Mouse (Mus musculus) myocyte (in vitro differentiated cells): ENCODE measurements around the gene Inhbc. TPM values are rescaled to one million over a fixed set of nuclear protein-coding genes. Genes with fewer than 3 reads are reported as not detected.
"Not testable (repeated sequence)": the region's sequence is repeated elsewhere in the genome, so short reads cannot be mapped to it uniquely, and the experiment has no call there.

Experiments used
- H3K27me3 ChIP-seq: one replicate; pipeline ENCODE4 v1.6.1; 2011; ENCODE audit not compliant: control insufficient read depth, insufficient read depth, insufficient read length
- H3K36me3 ChIP-seq: one replicate; pipeline ENCODE4 v1.6.1; 2011; ENCODE audit not compliant: control insufficient read depth, insufficient read depth
- H3K4me2 ChIP-seq: one replicate; pipeline ENCODE4 v1.6.1; 2011; ENCODE audit warnings: low read depth, control low read depth
- H3K4me3 ChIP-seq: one replicate; pipeline ENCODE4 v1.5.1; 2011; ENCODE audit warnings: mild to moderate bottlenecking, control low read depth, moderate library complexity
- H3K79me2 ChIP-seq: one replicate; pipeline ENCODE4 v1.6.1; 2011; ENCODE audit not compliant: control insufficient read depth, insufficient read depth
- H3ac ChIP-seq: one replicate; pipeline ENCODE4 v1.6.1; 2011; ENCODE audit not compliant: control insufficient read depth, insufficient read length
- CEBPB ChIP-seq: IDR thresholded peaks from 2 replicates; pipeline ENCODE4 v1.6.1; 2011; ENCODE audit warnings: mild to moderate bottlenecking, moderate library complexity; ENCODE audit not compliant: poor library complexity, insufficient read depth, severe bottlenecking
- E2F4 ChIP-seq: IDR thresholded peaks from one replicate; pipeline ENCODE4 v1.6.1; 2011; ENCODE audit warnings: mild to moderate bottlenecking, control low read depth, moderate library complexity; ENCODE audit not compliant: insufficient read depth
- MAX ChIP-seq: IDR thresholded peaks from one replicate; pipeline ENCODE4 v1.6.1; 2011; ENCODE audit warnings: low read depth, mild to moderate bottlenecking, control low read depth
- MYOD1 ChIP-seq, 3 experiments: IDR thresholded peaks; one replicate each; pipeline ENCODE4 v1.6.1; 2011; ENCODE audit warnings: control low read depth in 2 of 3, low read depth in 2 of 3, mild to moderate bottlenecking in 2 of 3, moderate library complexity in 1 of 3; ENCODE audit not compliant: insufficient read length in 2 of 3, control insufficient read depth in 1 of 3
- MYOG ChIP-seq, 3 experiments: IDR thresholded peaks; one replicate each; pipeline ENCODE4 v1.6.1; 2011; ENCODE audit warnings: control low read depth in 2 of 3, low read depth in 2 of 3, mild to moderate bottlenecking in 2 of 3; ENCODE audit not compliant: insufficient read length in 2 of 3, control insufficient read depth in 1 of 3, insufficient read depth in 1 of 3
- POLR2A ChIP-seq: IDR thresholded peaks from one replicate; pipeline ENCODE4 v1.6.1; 2011; ENCODE audit warnings: low read depth, mild to moderate bottlenecking, control low read depth, moderate library complexity; ENCODE audit not compliant: insufficient read length
- POLR2AphosphoS2 ChIP-seq: IDR thresholded peaks from one replicate; pipeline ENCODE4 v1.6.1; 2011; ENCODE audit warnings: low read depth, control low read depth; ENCODE audit not compliant: insufficient read length
- REST ChIP-seq: IDR thresholded peaks from one replicate; pipeline ENCODE4 v1.6.1; 2011; ENCODE audit warnings: mild to moderate bottlenecking, control low read depth, moderate library complexity; ENCODE audit not compliant: insufficient read depth, insufficient read length
- SRF ChIP-seq: IDR thresholded peaks from one replicate; pipeline ENCODE4 v1.6.1; 2011; ENCODE audit warnings: low read depth; ENCODE audit not compliant: control insufficient read depth, insufficient read length
- TCF12 ChIP-seq: IDR thresholded peaks from one replicate; pipeline ENCODE4 v1.6.1; 2011; ENCODE audit warnings: mild to moderate bottlenecking, control low read depth; ENCODE audit not compliant: poor library complexity, insufficient read depth, severe bottlenecking
- TCF3 ChIP-seq: IDR thresholded peaks from one replicate; pipeline ENCODE4 v1.6.1; 2011; ENCODE audit warnings: low read depth, control low read depth; ENCODE audit not compliant: insufficient read length
- USF1 ChIP-seq: IDR thresholded peaks from one replicate; pipeline ENCODE4 v1.6.1; 2011; ENCODE audit warnings: low read depth, mild to moderate bottlenecking, control low read depth, moderate library complexity
- polyA plus RNA-seq: library from polyadenylated mRNA; unstranded; fragments of >200 nt; fragmentation: generic; extraction: Trizol; gene quantifications from one replicate; pipeline ENCODE4 v1.2.1, GENCODE M21; 2012; ENCODE audit warnings: missing spikeins

Inhbc gene
- polyA plus RNA-seq, 1 experiment: not detected

DNA sequence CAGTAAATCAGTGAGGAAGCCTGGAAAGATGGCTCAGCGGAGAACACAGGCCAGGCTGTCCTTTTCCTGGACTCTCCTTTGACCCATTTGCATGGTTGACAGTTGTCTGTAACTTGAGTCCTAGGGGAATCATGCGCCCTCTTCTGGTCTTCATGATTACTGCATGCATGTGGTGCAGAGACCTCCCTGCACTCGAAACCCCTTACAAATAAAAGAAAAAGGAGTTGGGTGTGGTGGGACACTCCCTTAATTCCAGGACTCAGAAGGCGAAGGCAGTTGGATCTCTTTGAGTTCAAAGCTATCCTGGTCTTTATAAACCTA is 57.9 kb downstream of the Inhbc start:
- peaks cover 28% of the 10 kb centered on the region for H3K79me2 ChIP-seq
- peak overlapping the region; percentile 68 for H3K4me3 ChIP-seq
- peak overlapping the region; percentile 91 for H3ac ChIP-seq
- peak overlapping the region; percentile 78 for H3K4me2 ChIP-seq
- peaks cover 25% of the 10 kb centered on the region for H3K36me3 ChIP-seq
- H3K27me3 ChIP-seq: no peaks in the 10 kb centered on the region
- no peak for TF ChIP-seq MYOD1 (IDR thresholded peaks at IDR 0.05; ENCODE audit: control insufficient read depth in 1 of 3, insufficient read length in 2 of 3, low read depth in 2 of 3)
- peak; percentile 48 for TF ChIP-seq POLR2A
- no peak for TF ChIP-seq TCF12
- no peak for TF ChIP-seq CEBPB
- TF ChIP-seq MYOG (IDR thresholded peaks at IDR 0.05; ENCODE audit: control insufficient read depth in 1 of 3, insufficient read depth in 1 of 3, insufficient read length in 2 of 3, low read depth in 2 of 3): peak in 1 of 3 experiments; percentile 13
- peak; percentile 71 for TF ChIP-seq POLR2AphosphoS2
- TF ChIP-seq REST: no peak
- no peak for TF ChIP-seq E2F4
- no peak for TF ChIP-seq TCF3
- TF ChIP-seq USF1: no peak
- TF ChIP-seq MAX: peak; percentile 53
- TF ChIP-seq SRF: no peak

DNA sequence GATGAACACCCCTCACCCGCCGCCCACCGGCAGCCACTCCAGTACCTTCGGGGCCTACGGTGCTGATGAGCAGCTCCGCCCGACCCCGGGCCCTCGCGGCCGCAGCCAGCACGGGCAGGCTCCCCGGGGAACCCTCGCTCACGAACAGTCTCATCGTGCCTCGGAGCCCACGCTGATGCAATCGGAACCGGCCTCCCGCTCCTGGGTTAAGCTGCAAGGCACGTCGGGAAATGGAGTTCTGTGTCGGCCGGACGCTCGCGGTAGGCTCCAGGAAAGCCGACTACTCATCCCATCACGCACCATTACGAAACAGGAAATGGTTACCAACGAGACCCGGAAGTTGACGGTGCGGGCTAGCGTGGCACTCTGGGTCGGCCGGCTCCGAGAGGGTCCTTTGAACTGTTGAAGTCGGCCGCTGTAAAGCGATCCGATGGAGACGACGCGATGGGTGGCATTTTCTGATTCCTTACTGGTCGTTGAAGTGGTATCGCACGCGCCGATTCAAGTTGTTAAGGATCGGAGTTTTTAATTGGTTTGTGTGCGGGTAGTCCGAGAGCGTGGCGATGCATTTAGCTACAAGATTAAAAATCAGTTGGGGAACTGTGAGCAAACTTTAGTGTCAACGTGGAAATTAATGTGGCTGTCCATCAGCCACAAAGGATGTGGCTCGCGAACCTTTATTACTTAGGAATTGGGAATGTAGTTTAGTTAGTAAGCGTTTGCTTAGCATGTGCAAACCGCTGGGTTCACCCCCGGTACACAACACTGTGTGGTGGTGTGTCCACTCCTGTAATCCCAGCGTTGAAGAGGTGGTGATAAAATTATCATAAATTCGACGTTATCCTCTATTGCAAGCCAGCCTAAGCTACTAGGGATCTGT is 58.5 kb downstream of the Inhbc start, which contains the start of gene Mars:
Gene Mars (minus strand): TSS at position 311 of the 880 bp plus-strand sequence.
- peak within 1 kb of the TSS; percentile 82 for H3K4me2 ChIP-seq

DNA sequence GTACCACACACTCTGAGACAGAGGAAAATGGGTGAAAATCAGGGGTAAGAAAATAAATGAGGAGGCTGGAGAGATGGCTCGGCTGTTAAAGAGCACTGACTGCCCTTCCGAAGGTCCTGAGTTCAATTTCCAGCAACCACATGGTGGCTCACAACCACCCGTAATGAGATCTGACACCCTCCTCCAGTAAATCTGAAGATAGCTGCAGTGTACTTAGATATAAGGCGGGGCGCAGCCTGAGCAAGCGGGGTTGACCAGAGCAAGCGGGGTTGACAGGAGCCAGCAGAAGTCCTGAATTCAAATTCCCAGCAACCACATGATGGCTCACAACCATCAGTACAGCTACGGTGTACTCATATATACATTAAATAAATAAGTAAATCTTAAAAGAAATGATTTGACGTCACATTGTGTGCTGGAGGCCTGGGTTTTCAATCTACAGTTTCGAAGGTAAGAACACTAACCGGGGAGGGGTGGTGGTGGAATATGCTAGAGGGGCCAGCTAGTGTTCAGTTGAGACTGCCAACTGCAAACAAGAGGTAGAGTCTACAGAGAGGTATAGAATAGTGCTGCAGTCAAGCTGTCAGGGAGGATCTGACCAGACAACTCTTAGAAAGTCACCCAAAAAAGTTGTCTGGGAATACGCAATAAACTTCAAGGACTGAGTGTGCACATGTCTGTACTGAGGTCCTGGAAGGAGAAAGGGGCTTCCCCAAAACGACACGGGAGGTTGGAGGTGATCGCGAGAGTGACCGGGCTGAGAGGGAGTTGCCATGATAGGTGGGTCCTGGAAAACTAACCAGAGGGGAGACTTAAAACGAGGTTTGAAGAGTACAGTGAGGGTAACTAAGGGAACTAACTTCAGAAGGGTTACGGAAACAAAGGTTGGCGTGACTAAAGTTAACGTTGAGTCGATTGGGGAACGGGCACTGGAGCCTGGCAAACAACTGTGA is 59.4 kb downstream of the Inhbc start:
- TF ChIP-seq POLR2A (peak; percentile 8), SRF (no peak), TCF3 (no peak), MYOD1 (IDR thresholded peaks at IDR 0.05; ENCODE audit: control insufficient read depth in 1 of 3, insufficient read length in 2 of 3, low read depth in 2 of 3) (no peak), MYOG (IDR thresholded peaks at IDR 0.05; ENCODE audit: control insufficient read depth in 1 of 3, insufficient read depth in 1 of 3, insufficient read length in 2 of 3, low read depth in 2 of 3) (no peak), USF1 (no peak)
- H3ac ChIP-seq: peak overlapping the region; percentile 91
- H3K4me2 ChIP-seq: peak overlapping the region; percentile 82
- H3K79me2 ChIP-seq: peaks cover 29% of the 10 kb centered on the region
- peaks cover 37% of the 10 kb centered on the region for H3K36me3 ChIP-seq
- peak overlapping the region; percentile 68 for H3K4me3 ChIP-seq
- H3K27me3 ChIP-seq: no peaks in the 10 kb centered on the region

More for the DNA sequence above, 58.5 kb downstream of the Inhbc start, which contains the start of gene Mars:
- TF ChIP-seq MYOG (IDR thresholded peaks at IDR 0.05; ENCODE audit: control insufficient read depth in 1 of 3, insufficient read depth in 1 of 3, insufficient read length in 2 of 3, low read depth in 2 of 3): peak in 1 of 3 experiments; percentile 44
- peak in 1 of 3 experiments; percentile 16 for TF ChIP-seq MYOD1 (IDR thresholded peaks at IDR 0.05; ENCODE audit: control insufficient read depth in 1 of 3, insufficient read length in 2 of 3, low read depth in 2 of 3)
- no peak for TF ChIP-seq REST
- TF ChIP-seq E2F4: no peak
- no peak for TF ChIP-seq USF1
- peak; percentile 87 for TF ChIP-seq POLR2AphosphoS2
- TF ChIP-seq TCF12: no peak
- TF ChIP-seq POLR2A: peak; percentile 90
- peak; percentile 87 for TF ChIP-seq MAX
- TF ChIP-seq TCF3: no peak
- TF ChIP-seq SRF: peak; percentile 9
- TF ChIP-seq CEBPB: peak; percentile 88
- peak within 1 kb of the TSS; percentile 91 for H3ac ChIP-seq
- H3K79me2 ChIP-seq: peaks cover 29% of the 10 kb centered on the region
- H3K36me3 ChIP-seq: peaks cover 31% of the 10 kb centered on the region
- no peaks in the 10 kb centered on the region for H3K27me3 ChIP-seq
- H3K4me3 ChIP-seq: peak within 1 kb of the TSS; percentile 68

DNA sequence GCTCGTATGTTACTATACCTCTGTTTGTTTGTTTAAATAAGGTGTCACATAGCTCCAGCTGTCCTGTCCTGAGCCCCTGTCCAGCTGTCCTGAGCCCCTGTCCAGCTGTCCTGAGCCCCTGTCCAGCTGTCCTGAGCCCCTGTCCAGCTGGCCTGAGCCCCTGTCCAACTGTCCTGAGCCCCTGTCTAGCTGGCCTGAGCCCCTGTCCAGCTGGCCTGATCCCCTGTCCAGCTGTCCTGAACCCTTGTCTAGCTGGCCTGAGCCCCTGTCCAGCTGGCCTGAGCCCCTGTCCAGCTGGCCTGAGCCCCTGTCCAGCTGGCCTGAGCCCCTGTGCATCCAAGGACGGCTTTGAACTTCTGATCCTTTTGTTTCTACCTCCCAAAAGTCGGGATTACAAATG is 61.1 kb downstream of the Inhbc start:
- not testable (repeated sequence) for H3K27me3 ChIP-seq, H3K4me3 ChIP-seq, H3K4me2 ChIP-seq, H3ac ChIP-seq
- peaks cover 53% of the 10 kb centered on the region for H3K36me3 ChIP-seq
- TF ChIP-seq MYOD1 (IDR thresholded peaks at IDR 0.05; ENCODE audit: control insufficient read depth in 1 of 3, insufficient read length in 2 of 3, low read depth in 2 of 3): peak in 2 of 3 experiments; percentile 18 to 39
- TF ChIP-seq MYOG (IDR thresholded peaks at IDR 0.05; ENCODE audit: control insufficient read depth in 1 of 3, insufficient read depth in 1 of 3, insufficient read length in 2 of 3, low read depth in 2 of 3): peak in 2 of 3 experiments; percentile 76 to 79
- H3K79me2 ChIP-seq: peaks cover 37% of the 10 kb centered on the region

Other genes with a start within 250 kb of the Inhbc start
- gene Os9, start 249.3 kb downstream of the Inhbc start, polyA plus RNA-seq: 67.2 TPM
- gene B4galnt1, start 205.2 kb downstream of the Inhbc start, polyA plus RNA-seq: 12.4 TPM
- gene Slc26a10, start 189.8 kb downstream of the Inhbc start, polyA plus RNA-seq: 1.3 TPM
- gene Arhgef25, start 180.3 kb downstream of the Inhbc start, polyA plus RNA-seq: 25.3 TPM
- 42.4 TPM for gene Dtx3, start 174.7 kb downstream of the Inhbc start, polyA plus RNA-seq
- gene Pip4k2c, start 158.8 kb downstream of the Inhbc start, polyA plus RNA-seq: 22.5 TPM
- 0.14 TPM for gene Kif5a, start 107.1 kb downstream of the Inhbc start, polyA plus RNA-seq
- gene Dctn2, start 104.1 kb downstream of the Inhbc start, polyA plus RNA-seq: 250 TPM
- gene Mbd6, start 81.4 kb downstream of the Inhbc start, polyA plus RNA-seq: 24.7 TPM
- 280 TPM for gene Mars, start 58.6 kb downstream of the Inhbc start, polyA plus RNA-seq
- gene Arhgap9, start 48.5 kb downstream of the Inhbc start, polyA plus RNA-seq: 0.77 TPM
- 1.00 TPM for gene Gli1, start 28.5 kb downstream of the Inhbc start, polyA plus RNA-seq
- gene Inhbe, start 16.0 kb downstream of the Inhbc start, polyA plus RNA-seq: 0.10 TPM
- 63.4 TPM for gene R3hdm2, start 9.9 kb upstream of the Inhbc start, polyA plus RNA-seq
- gene Stac3, start 131.3 kb upstream of the Inhbc start, polyA plus RNA-seq: 125 TPM
- gene Ndufa4l2, start 144.5 kb upstream of the Inhbc start, polyA plus RNA-seq: 2.9 TPM
- gene Shmt2, start 152.0 kb upstream of the Inhbc start, polyA plus RNA-seq: 535 TPM
- 3.9 TPM for gene Nxph4, start 164.1 kb upstream of the Inhbc start, polyA plus RNA-seq